Mouse (Mus musculus) T-helper 17 cell (primary cell): Measurements from ENCODE around the gene Zcchc17.

Experiments
- in situ Hi-C, 2 experiments: fragments of 300-600 bp; cut with MboI, MseI; formaldehyde crosslinking; loops; 1 replicate in 1 of 2; 2 replicates in 1 of 2; pipeline ENCODE4 v1.15.1; 2025; ENCODE audit warnings: high pct_unique_total_duplicates in 2 of 2

Zcchc17 gene

DNA sequence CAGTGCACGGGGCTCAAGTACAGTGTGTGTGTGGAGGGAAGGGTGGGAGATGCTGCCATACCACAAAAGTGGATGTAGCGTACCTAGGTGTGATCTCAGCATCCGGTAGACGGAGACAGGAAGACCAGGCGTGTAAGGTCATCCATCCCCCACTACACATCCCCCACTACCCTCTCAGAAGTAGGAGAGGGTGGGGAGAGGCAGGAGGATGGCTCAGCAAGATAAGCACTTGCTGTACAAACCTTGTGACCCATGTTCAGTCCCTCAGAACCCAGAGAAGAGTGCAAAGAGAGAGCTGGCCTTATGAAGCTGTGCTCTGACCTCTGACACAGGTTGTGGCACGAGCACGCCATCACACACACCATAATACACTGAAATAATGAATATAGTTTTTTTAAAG is 38.1 kb downstream of the Zcchc17 start:
- in situ Hi-C loops, result no loop called here

DNA sequence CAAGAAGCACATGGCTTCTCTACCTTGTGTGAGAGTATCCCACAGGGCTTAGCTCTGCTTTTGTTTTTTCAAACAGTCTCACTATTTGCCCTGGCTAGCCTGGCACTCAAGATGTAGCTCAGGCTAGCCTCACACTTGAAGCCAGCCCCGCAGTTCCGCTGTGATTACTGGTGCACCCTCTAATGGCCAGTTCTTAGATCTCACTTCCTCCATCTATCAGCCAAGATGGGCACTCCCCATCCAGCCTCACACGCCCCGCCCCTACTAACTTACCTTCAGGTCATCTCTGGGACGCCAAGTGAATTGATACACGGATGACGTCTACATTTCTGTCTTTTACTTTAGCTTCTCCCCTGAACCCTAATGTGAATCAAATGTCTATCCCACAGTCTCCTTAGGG is 40.2 kb downstream of the Zcchc17 start:
- in situ Hi-C loops, result no loop called here

DNA sequence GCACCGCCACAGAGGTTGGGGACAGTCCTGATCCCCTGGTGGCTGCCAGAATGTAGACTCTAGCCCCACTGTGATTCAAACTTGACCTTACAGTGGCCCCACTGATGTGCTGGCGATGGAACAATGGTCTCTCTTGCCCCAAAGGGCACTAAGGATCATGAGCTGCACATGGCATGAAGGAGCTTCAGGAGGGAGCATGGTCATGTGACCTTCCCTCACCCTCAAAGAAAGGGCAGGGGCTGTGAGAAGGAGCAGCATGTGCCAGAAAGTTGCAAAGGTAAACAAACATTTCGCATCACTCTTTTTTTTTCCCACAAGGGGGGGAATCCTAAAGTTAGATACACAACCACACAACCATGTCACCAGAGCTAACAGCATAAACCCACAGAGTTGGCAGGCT is 41.6 kb downstream of the Zcchc17 start:
- in situ Hi-C loops, result no loop called here

DNA sequence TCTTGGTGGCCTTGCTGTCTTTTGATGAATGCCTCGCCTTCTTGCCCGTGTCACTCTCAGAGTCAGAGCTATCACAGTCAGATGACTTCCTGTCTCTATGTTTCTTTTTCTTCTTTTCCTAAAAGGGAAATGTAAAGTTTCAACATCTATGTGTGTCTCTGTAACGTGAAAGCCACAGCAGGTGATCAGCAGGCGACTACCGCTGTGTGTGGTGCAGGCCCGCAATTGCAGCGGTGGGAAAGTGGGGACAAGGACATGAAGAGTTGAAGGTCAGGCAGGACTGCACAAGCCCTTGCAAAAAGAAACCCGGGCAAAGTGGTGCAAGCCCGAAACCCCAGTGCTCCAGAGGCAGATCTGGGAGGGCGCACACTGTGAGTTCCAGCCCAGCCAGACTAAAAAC is 43.1 kb downstream of the Zcchc17 start:
- in situ Hi-C loops, result no loop called here

DNA sequence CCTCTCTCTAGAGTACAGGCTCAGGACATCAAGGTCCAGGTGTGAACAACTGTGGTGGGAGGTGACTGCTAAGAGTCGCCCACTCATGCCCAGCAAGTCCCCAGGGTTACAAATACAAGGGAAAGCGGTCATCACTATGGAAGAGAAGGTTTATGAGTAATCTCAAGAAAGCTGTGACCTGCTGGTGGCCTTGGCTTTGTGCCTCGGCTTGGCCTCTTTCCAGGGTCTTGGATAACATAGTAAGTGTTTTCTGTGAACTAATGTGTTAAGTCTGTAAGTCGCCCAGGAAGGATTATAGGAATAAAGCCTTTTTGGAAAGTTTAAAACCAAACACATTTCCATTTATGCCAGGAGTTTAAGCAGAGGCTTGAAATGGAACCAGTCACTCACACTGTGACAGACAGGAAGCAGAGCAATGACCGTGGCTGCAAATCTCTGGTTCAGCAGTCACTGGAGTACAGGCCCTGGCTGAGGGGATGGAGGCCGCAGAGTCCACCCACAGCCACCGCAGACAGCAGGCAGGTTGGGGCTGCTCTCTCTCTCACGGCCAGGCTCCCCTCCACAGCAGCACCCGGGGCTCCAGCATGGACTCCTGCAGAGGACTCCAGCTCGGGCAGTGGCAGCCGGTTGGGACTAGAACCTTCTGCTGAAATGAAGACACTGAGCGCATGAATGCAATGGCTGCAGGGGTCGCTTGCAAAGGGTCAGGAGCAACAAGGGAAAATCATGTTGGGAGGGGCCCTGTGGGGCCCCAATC is 43.8 kb downstream of the Zcchc17 start:
- in situ Hi-C loops, result no loop called here

DNA sequence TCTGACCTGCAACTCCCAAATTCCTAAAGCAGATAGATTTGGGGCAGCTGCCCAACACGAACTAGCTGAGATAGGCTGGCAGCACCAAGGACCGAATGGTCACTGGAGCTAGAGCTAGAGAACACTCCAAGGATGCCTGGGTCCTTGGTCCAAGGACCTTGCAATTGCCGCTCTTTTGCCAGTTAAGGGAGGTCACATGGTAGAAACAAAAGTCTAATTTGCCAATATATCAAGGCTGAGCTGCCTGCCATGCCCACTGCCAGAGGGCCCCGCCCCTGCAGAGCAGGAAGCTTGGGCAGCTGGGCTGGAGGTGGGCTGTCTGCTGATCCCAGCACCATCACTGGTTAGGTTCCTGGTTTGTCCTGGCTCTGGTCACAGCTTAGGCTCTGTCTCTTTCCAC is 46.2 kb downstream of the Zcchc17 start:
- in situ Hi-C loops, result no loop called here

DNA sequence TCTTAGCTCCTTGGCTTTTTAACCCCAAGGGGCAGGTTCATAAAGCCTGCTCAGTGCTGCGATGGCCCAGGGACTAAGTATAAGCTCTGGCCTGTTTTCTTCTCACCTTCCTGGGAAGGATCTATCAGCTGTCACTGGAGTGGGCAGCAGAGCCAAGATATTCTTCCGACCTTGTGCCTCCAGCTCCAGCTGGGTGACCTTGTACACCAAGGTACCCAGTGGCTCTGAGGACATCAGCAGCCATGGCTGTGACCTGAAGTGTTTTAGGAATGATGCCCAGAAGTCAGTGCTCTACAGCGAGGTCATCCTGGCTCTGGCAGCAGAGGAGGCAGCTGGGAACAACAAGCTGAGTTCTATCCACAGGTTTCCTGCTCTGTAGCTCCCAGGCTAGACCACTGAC is 47.2 kb downstream of the Zcchc17 start:
- in situ Hi-C loops, result no loop called here

DNA sequence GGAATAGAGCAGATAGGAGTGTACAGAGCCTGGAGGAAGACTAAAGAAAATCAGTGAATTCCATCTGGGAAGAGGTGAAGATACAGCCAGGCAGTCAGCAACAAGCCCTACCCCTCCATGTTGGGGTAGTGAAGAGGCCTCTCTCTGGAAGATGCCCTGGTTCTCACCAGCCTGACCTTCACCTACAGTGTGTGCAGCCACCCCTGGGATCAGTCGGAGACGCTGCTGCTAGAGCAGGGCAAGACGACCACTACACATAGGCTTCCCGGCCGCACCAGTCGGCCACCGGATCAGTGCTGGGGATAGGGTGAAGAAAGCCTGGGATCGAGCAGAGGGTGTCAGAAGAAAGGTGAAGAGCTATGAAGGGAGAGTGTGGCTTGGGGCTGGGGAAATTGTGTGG is 50.5 kb downstream of the Zcchc17 start:
- in situ Hi-C loops, result no loop called here

DNA sequence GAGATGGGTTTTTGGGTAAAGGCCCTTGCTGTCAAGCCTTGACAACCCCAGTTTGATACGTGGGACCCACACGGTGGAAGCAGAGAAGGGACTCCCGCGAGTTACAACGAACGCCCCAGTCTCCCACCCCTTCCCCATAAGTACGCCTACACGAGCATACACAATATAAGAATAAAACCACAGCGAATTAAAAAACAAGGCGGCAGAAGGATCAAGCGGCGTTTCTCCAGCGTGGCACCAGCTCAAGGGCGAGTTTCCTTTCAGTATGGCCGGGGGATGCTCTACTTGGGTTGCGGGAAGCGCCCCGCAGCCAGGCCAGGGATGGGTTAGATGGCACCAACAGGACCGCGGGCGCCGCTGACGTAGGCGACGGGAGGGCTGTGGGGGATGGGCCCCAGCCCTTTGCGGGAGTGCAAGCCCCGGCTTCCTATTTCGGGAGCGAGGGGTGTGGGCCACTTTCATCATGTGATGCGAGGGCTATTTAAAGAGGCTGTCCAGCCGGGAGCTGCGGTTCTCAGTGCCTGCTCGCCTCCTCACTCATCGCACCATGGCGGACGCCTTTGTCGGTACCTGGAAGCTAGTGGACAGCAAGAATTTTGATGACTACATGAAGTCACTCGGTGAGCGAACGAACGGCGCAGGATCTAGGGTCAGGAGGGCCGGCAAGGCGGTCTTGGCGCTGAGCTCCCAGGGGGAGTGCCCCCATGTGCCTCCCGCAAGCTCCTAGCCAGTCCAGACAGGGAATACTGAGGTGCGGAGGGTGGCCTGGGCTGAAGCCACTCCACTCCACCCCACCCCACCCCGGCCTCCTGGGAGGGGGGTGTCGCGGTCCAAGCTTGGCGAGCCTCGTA is 51.3 kb downstream of the Zcchc17 start, which contains the start of the genes Fabp3 and Gm10570:
Fabp3 (plus strand) TSS at position 365 of the 851 bp plus-strand sequence.
Gm10570 (minus strand) TSS at position 444 of the 851 bp plus-strand sequence.
- in situ Hi-C loops, result no loop called here

DNA sequence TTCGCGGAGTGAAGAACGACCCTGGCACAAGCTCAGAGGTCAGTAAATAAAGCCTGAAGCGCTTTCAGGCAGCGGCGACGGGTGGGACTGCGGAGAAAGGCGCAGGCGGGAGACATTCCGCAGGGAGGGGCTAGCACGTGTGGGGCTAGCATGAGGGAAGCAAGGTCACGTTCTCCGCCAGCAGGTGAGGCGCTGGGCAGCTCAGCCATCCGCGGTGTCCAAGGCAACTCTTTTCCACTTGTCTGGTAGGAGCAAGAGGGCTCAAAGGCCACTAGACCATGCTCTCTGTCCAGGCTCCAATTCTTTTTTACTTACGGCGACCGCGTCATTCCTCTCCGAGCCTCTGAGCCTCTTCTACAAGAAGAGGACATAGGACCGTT is 51.9 kb downstream of the Zcchc17 start:
- in situ Hi-C loops, result no loop called here

DNA sequence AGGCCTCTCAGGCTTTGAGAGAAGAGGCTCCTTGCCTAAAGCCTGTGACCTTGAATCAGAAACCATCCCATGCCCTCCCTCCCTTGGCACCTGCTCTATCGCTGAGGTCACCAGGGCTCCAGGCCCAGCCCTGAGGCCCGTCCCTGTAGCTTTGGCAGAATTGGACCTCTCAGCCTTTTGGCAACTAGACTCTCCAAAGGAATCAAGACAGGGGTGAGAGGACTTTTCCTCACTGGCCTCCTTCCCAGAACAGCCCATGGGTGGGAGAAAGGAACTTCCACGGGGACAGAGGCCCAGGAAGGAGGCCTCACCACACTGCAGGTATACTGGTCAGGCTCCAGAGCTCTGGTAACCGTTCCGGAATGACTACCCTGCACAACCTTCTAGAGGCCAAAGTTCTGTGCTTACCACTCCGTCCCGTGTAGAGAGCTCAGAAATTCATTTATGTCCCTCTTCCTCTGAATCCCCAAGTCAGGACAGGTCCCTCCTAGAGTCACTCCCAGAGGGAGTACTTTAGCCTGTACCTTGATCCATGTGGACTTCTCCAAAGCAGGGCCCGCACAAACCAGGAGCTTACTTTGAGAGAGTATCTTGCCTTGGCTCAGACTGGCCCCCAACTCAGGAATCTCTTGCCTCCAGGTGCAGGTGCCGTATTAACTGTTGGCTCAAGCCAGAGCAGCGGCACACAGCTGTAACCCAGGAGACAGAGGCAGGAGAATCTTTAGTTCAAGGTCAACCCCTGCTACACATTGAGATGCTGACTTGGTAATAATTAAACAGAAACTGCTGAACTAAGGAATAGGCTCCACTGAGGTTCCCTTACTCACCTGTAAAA is 52.7 kb downstream of the Zcchc17 start:
- in situ Hi-C loops, result no loop called here

DNA sequence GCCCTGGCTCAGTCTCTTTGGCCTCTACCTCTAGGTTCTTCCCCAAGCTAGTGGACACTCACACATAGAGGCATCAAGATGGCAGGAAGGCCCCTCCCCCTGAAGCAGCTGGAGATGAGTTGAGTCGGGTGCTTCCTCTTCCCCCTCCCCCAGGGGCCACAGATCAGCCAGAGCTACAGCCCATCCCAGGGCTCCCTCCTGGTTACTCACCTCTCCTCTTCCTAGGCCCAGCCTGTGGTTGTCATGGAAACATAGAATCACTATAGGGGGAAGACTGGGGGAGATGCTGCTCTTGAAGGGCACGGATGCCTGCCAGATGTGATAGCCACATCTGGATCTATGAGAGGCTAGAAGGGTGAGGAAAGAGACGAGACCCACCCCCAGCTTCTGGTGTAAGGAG is 55.0 kb downstream of the Zcchc17 start:
- in situ Hi-C loops, result loop anchor here in 1 of 2 experiments (5.0 kb wide), 1 partner anchor 233 kb away; no protein-coding TSS in a partner anchor

DNA sequence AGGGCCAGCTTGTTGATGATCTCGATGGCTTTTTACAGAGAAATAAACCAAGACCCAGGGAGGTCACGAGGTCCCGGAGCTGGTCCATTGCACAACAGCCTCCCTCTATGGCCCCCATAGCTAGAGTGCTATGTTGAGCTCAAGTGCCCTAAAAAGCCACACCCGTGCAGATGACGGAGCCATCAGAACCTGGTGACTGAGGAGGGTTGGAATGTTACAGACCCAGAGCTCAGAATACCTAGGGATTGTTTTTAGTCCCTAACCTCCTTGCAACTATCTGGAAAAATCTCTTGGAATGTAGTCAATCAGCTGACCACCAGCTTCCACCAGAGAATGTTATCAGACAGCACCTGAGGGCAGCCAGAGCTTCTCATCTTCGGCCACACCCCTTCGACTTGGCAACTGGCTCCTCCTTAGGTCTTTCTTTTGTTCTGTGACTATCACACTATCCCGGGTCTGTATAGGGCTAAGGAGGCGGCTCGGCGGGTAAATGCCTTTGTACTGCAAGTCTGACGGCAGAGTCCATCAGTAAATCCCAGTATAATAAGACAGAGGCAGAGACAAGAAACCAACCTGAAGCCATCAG is 57.4 kb downstream of the Zcchc17 start:
- in situ Hi-C loops, result loop anchor here in 1 of 2 experiments (5.0 kb wide), 1 partner anchor 235 kb away; no protein-coding TSS in a partner anchor

DNA sequence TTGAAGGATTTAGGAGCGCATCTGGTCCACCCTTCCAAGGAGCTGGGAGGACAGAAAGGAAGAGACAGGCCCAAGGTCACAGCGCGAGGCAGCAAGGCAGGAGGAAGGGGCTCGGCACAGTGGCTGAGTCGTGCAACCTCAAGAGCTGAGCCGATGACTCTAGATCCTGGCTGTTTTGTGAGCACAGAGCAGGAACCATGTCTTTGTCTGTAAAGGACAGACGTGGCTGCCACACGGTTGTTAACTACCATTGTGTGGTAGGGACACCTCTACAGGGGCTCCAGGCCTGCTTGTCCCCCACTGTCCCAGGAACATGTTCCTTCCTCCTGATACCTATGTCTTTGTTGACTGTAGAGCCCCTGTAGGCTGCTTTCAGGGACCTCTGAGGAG is 60.1 kb downstream of the Zcchc17 start:
- in situ Hi-C loops, result loop anchor here (5.0 to 10.0 kb wide), 2 partner anchors 235 to 238 kb away; no protein-coding TSS in a partner anchor

DNA sequence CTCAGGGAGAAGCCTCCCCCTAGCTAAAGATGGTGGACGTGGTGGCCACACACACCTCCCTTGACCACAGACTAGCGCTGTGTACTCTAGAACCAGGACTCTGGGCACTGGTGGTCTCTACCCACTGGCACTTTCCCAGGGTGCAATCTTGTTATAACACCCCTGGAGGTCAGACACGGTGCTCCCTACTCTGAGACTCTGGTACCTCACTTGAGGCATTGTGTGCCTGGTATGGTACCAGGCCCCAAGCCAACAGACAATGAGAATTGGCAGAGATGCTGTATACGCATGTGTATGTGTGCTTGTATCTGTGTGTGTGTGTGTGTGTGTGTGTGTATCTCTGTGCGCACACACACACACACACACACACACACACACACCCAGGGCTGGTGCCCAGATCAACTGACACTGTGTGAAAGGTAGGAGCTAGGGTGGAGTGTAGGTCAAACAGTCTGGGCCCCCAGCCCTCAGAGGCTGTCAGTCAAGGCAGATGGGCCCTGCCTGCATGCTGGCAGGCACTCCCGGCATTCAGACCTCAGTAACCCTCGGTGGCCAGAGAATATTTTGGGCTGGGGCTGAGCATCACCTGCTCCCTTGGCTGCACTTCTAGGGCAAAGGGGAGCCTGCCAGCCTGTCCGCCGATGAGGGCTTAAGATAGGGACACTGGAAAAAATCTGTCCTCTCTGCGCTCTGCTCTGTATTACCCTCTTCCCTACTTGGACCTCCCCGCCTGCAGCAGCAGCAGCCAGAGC is 60.7 kb downstream of the Zcchc17 start:
- in situ Hi-C loops, result loop anchor here in 1 of 2 experiments (10.0 kb wide), 1 partner anchor 236 kb away; no protein-coding TSS in a partner anchor

DNA sequence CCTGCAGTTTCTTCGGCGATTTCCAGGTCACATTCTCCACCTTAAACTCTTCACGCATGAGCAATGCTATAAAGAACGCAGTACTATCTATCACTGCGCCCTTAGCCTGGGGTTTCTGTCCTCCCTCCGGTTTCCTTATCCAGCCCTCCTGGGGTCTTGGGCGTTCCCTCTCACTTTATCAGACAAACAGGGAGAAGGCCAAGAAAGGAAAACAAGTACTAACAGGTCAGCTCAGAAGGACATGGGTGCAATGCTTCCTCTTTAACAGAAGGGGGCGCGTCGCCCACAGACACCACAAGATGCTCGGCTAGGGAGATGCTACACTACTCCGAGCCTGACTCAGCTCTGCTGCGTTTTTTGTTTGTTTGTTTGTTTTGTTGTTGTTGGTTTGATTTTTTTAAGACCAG is 62.6 kb downstream of the Zcchc17 start:
- in situ Hi-C loops, result loop anchor here in 1 of 2 experiments (10.0 kb wide), 1 partner anchor 238 kb away; no protein-coding TSS in a partner anchor

DNA sequence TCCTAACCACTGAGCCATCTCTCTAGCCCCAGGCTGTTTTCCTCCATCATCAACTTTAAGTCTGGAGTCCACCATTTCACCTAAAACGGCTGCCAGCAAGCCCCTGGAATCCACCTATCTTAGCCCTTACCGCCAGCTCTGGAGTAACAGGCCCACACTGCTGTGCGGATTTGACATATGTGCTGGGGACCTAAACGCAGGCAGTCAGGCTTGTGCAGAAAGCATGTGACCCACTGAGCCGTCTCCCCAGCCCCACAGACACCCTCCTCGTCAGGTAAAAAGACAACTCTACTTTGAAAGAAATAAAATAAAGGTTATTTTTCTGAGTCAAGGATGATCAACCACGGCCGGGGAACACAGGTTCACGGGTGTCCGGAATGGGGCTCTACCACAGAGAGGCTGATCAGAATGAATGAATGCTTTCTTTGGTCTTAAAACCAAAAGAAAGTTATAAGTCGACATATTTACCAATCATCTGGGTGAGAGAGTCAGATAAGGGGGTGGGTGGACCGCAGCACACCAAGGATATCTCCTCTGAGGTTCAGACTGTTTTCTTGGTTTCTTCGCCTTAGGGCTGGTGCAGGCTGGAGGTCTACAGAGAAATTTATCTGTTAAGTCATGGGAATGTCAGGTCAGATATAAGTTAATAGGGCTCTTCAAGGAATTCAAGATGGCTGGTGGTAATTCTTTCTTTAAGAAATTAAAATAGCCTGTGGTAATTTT is 63.3 kb downstream of the Zcchc17 start:
- in situ Hi-C loops, result loop anchor here in 1 of 2 experiments (10.0 kb wide), 1 partner anchor 238 kb away; no protein-coding TSS in a partner anchor

DNA sequence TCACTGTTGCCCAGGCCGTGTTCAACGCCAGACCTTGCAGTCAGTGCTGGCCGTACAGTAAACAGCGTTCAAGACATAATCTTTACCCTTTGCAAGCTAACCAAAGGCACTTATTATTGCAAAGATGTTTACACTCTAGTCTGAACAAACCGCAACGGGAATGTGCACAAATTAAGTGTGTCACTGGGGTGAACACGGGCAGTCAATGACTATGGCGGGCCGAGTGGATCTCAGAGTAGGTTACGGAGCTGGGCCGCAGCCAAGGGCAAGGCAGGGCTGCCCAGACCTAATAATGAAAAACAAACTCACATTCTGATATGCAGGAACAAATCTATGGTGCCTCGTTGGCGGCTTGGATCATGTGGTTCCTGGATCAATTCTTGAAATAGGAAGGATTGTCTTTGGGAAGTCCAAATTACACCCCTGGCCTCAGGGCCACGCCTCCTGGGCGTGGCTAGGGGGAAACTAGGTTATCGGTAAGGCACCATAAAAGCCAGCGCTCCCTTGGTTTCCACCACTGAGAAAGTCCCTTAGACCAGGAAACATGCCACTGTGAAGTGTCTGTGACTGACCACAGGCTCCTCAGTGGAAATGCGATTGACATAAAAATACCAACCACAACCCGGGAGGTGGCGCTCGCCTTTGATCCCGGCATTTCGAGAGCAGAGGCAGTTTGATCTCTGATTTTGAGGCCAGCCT is 64.5 kb downstream of the Zcchc17 start:
- in situ Hi-C loops, result loop anchor here in 1 of 2 experiments (10.0 kb wide), 1 partner anchor 240 kb away; no protein-coding TSS in a partner anchor

DNA sequence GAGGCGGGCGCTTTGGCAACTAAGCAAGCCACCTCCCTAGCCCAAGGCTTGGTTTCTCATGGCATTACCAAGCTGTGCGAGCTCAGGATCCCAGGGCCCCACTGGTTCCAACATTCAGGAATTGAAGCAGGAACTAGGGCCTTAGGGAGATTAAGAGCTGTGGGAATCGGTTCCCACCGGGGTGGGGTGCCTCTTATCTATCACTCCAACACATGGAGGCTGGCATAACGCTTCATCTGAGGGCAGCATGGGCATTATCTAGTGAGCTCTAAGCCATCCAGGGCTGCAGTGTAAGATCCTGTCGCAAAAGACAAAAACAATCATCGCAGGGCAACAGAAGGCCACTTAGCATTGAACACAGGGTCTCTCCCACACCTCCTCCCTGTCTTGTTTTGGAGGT is 65.2 kb downstream of the Zcchc17 start:
- in situ Hi-C loops, result loop anchor here in 1 of 2 experiments (10.0 kb wide), 1 partner anchor 240 kb away; no protein-coding TSS in a partner anchor
